Mouse (Mus musculus) kidney, embryonic 16.5 days (tissue): ENCODE measurements around the gene Rbbp4. TPM values are rescaled to one million over a fixed set of nuclear protein-coding genes. Genes with fewer than 3 reads are reported as not detected.
A peak's percentile ranks its signal among the peaks of the same experiment; 100 is the strongest.

Source experiments
- ATAC-seq: fragments of 200-750 bp; cut with Nextera tagmentation; 2 replicates; pipeline ENCODE4 v1.8.0; 2017; ENCODE audit warnings: moderate TSS enrichment; ENCODE audit not compliant: low FRiP score, low TSS enrichment
- H3K27ac ChIP-seq: fragments of 300-500 bp; sonication (generic); 2 replicates; pipeline ENCODE4 v1.5.1; 2014; ENCODE audit warnings: low read length
- H3K27me3 ChIP-seq: fragments of 300-500 bp; sonication (generic); 2 replicates; pipeline ENCODE4 v1.6.1; 2014; ENCODE audit warnings: low read length, control low read depth, mixed read lengths; ENCODE audit not compliant: insufficient read depth
- H3K36me3 ChIP-seq: fragments of 300-500 bp; sonication (generic); 2 replicates; pipeline ENCODE4 v1.6.1; 2014; ENCODE audit warnings: low read length, control low read depth, mixed read lengths; ENCODE audit not compliant: insufficient read depth
- H3K4me1 ChIP-seq: fragments of 300-500 bp; sonication (generic); 2 replicates; pipeline ENCODE4 v1.6.1; 2014; ENCODE audit warnings: low read length, control low read depth, mixed read lengths; ENCODE audit not compliant: insufficient read depth
- H3K4me2 ChIP-seq: fragments of 300-500 bp; sonication (generic); replicated peaks from 2 replicates; pipeline ENCODE4 v1.6.1; 2014; ENCODE audit warnings: low read depth, low read length
- H3K4me3 ChIP-seq: fragments of 300-500 bp; sonication (generic); 2 replicates; pipeline ENCODE4 v1.5.1; 2014; ENCODE audit warnings: mild to moderate bottlenecking, low read length
- H3K9ac ChIP-seq: fragments of 300-500 bp; sonication (generic); replicated peaks from 2 replicates; pipeline ENCODE4 v1.6.1; 2014; ENCODE audit warnings: low read length
- H3K9me3 ChIP-seq: fragments of 300-500 bp; sonication (generic); 2 replicates; pipeline ENCODE4 v1.6.1; 2016; ENCODE audit warnings: low read length, control low read depth
- WGBS: fragments of 180-500 bp; shearing (Covaris S2); extraction: QIAGEN DNeasy Blood & Tissue Kit; methylation state at CpG from one replicate; pipeline ENCODE4 v1.1.7; 2014; 5-methylcytosine and 5-hydroxymethylcytosine counted together
- polyA plus RNA-seq: library from polyadenylated mRNA; unstranded; fragments of >200 nt; fragmentation: Nextera tagmentation; extraction: Ambion mirVana; gene quantifications from 2 replicates; pipeline ENCODE4 v1.2.1, GENCODE M21; 2015

The Rbbp4 gene
- polyA plus RNA-seq, 1 experiment from 2014 or later = 383 TPM

DNA sequence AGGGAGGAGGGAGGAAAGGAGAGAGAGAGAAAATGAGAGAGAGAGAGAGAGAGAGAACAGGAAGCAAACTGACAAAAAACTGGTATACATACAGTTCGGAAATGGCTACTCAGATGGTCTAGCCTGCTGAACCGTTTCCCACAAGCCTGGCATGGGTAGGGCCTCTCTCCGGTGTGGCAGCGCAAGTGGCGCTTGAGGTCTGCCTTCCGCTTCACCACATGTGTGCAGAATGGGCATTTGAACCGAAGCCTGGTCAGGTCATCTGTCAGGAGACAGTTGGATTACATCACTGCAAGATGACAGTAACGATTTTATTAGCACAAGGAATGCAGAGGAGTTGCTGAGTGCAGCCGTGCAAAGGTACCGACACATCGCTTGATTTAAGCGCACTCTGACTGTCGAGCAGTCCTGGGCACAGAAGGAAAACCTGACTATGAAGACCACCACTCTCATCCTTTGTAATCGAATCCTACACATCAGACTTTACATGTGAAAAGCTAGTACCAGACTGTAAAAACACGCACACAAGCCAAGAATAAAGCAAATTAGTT lies 22.5 kb upstream of the Rbbp4 start:
- H3K36me3 ChIP-seq = peaks cover 34% of the 10 kb centered on the region
- no peak overlapping the region for H3K9ac ChIP-seq
- H3K4me2 ChIP-seq = no peak overlapping the region
- 50% methylated on average over 15 of the region's 15 CpGs for WGBS
- no peak overlapping the region for H3K4me3 ChIP-seq
- peak overlapping the region; percentile 39 for H3K27ac ChIP-seq
- peak; percentile 70; the same call in 1 of the 2 replicates for ATAC-seq
- H3K27me3 ChIP-seq = no peaks in the 10 kb centered on the region
- H3K4me1 ChIP-seq = no peaks in the 10 kb centered on the region
- H3K9me3 ChIP-seq = no peaks in the 10 kb centered on the region

DNA sequence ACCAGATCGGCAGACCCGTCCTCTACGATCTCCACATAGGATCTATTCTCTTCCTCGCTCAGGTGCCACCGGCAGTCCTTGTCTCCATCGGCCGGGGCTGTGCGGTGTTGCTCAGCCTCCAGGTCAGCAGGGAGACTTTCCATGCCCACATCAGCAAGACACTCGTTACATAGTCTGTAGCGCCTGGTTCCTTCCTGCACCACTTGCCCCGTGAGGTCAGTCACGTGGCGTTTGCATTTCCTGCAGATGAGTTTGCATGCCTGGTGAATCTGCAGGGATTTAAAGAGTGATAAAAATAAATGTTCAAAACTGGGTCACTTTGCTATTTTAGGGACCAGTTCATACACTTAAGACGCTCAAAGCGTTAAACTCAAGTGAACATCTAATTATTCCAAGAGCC lies 19.1 kb upstream of the Rbbp4 start:
- WGBS = 74% methylated on average over 15 of the region's 15 CpGs
- H3K9ac ChIP-seq = no peak overlapping the region
- ATAC-seq = no peak
- no peak overlapping the region for H3K4me2 ChIP-seq
- H3K27ac ChIP-seq = no peak overlapping the region
- no peak overlapping the region for H3K4me3 ChIP-seq
- H3K4me1 ChIP-seq = 0 out of 2 replicates have a peak, but pooled peaks cover 3% of the 10 kb centered on the region
- H3K36me3 ChIP-seq = peaks cover 22% of the 10 kb centered on the region; the same call in 1 of the 2 replicates
- no peaks in the 10 kb centered on the region for H3K27me3 ChIP-seq
- no peaks in the 10 kb centered on the region for H3K9me3 ChIP-seq

DNA sequence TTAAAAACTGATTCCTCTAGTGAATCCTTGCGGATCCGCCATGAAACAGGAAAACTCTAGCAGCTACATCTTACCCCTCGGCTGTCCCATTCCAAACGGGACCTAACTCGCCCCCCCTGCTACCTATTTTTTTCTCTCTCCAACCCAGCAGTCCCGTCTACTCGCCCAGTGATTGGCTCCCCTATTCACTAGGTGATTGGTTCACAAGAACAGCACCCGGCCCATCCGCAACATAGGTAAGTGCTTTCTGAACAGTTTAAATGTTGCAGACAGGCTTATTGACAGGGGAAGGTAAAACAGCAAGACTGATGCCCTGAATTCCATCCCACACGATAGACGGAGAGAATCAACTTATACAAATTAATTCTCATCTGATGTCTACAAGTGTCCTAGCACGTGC lies 18.0 kb upstream of the Rbbp4 start:
- Histone ChIP-seq H3K4me3 (no peak overlapping the region), H3K27ac (no peak overlapping the region), H3K36me3 (peaks cover 22% of the 10 kb centered on the region; the same call in 1 of the 2 replicates), H3K9ac (no peak overlapping the region), H3K4me2 (no peak overlapping the region), H3K27me3 (no peaks in the 10 kb centered on the region), H3K4me1 (0 out of 2 replicates have a peak, but pooled peaks cover 3% of the 10 kb centered on the region), H3K9me3 (no peaks in the 10 kb centered on the region)
- no peak for ATAC-seq
- 91% methylated on average over 12 of the region's 12 CpGs for WGBS

GRCm38 (mm10) chr4:129351111-129351510 lies 15.9 kb upstream of the Rbbp4 start:
- no peak overlapping the region for H3K9ac ChIP-seq
- H3K4me1 ChIP-seq = 0 out of 2 replicates have a peak, but pooled peaks cover 3% of the 10 kb centered on the region
- 73% methylated on average over 6 of the region's 6 CpGs for WGBS
- H3K27me3 ChIP-seq = no peaks in the 10 kb centered on the region
- no peak overlapping the region; the same call in 1 of the 2 replicates for H3K27ac ChIP-seq
- peaks cover 21% of the 10 kb centered on the region; the same call in 1 of the 2 replicates for H3K36me3 ChIP-seq
- H3K4me3 ChIP-seq = no peak overlapping the region
- H3K4me2 ChIP-seq = no peak overlapping the region
- H3K9me3 ChIP-seq = no peaks in the 10 kb centered on the region
- no peak for ATAC-seq

GRCm38 (mm10) chr4:129350644-129351043 lies 15.5 kb upstream of the Rbbp4 start:
- 5% methylated on average over 1 of the region's 1 CpGs for WGBS
- peak; percentile 88 for ATAC-seq

GRCm38 (mm10) chr4:129346481-129347154 lies 11.4 kb upstream of the Rbbp4 start:
- Histone ChIP-seq H3K4me3 (no peak overlapping the region), H3K27me3 (no peaks in the 10 kb centered on the region), H3K4me2 (no peak overlapping the region), H3K4me1 (0 out of 2 replicates have a peak, but pooled peaks cover 3% of the 10 kb centered on the region), H3K9ac (no peak overlapping the region), H3K36me3 (peaks cover 25% of the 10 kb centered on the region), H3K27ac (no peak overlapping the region), H3K9me3 (no peaks in the 10 kb centered on the region)
- WGBS = 58% methylated on average over 15 of the region's 15 CpGs
- no peak for ATAC-seq

More at GRCm38 (mm10) chr4:129350644-129351043, 15.5 kb upstream of the Rbbp4 start:
- Histone ChIP-seq H3K9me3 (no peaks in the 10 kb centered on the region), H3K36me3 (peaks cover 19% of the 10 kb centered on the region; the same call in 1 of the 2 replicates), H3K9ac (no peak overlapping the region), H3K4me1 (0 out of 2 replicates have a peak, but pooled peaks cover 3% of the 10 kb centered on the region), H3K27me3 (no peaks in the 10 kb centered on the region), H3K27ac (no peak overlapping the region), H3K4me3 (no peak overlapping the region), H3K4me2 (no peak overlapping the region)

- H3K27ac ChIP-seq = no peak overlapping the region
- no peaks in the 10 kb centered on the region for H3K4me1 ChIP-seq
- H3K9ac ChIP-seq = no peak overlapping the region
- H3K36me3 ChIP-seq = peaks cover 25% of the 10 kb centered on the region
- H3K4me2 ChIP-seq = no peak overlapping the region
- no peaks in the 10 kb centered on the region for H3K27me3 ChIP-seq
- ATAC-seq = no peak
- WGBS = 80% methylated on average over 2 of the region's 2 CpGs
- no peaks in the 10 kb centered on the region for H3K9me3 ChIP-seq
- H3K4me3 ChIP-seq = no peak overlapping the region
Measured at GRCm38 (mm10) chr4:129342705-129343104, 7.5 kb upstream of the Rbbp4 start.

DNA sequence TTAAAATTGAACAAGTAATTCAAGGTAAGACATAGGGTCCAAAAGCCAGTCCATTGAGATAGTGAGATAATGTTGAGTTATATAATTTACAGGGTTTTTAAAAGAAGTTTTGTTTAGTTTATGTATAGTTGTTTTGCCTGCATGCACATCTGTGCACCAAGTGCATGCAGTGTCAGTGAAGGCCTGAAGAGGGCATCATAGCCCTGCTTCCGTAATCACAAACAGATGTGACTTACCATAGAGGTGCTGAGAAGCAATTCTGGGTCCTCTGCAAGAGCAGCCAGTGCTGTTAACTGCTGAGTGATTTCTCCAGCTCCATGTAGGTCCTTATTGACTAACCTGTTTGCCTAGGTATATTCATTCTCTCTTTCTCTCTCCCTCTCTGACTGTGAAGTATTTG lies 6.7 kb upstream of the Rbbp4 start:
- Histone ChIP-seq H3K9me3 (no peaks in the 10 kb centered on the region), H3K9ac (no peak overlapping the region), H3K4me3 (no peak overlapping the region), H3K4me1 (0 out of 2 replicates have a peak, but pooled peaks cover under 1% of the 10 kb centered on the region), H3K27ac (no peak overlapping the region), H3K36me3 (peaks cover 24% of the 10 kb centered on the region), H3K4me2 (no peak overlapping the region), H3K27me3 (no peaks in the 10 kb centered on the region)
- ATAC-seq = no peak
- WGBS = 86% methylated on average over 1 of the region's 1 CpGs

- Histone ChIP-seq H3K9ac (no peak overlapping the region), H3K9me3 (no peaks in the 10 kb centered on the region), H3K27ac (no peak overlapping the region), H3K4me2 (no peak overlapping the region), H3K27me3 (no peaks in the 10 kb centered on the region), H3K36me3 (peaks cover 24% of the 10 kb centered on the region), H3K4me1 (0 out of 2 replicates have a peak, but pooled peaks cover 3% of the 10 kb centered on the region), H3K4me3 (no peak overlapping the region)
- WGBS = 94% methylated on average over 3 of the region's 3 CpGs
- no peak for ATAC-seq
Measured at GRCm38 (mm10) chr4:129339743-129340142, 4.6 kb upstream of the Rbbp4 start.

GRCm38 (mm10) chr4:129336291-129336690 lies 1.1 kb upstream of the Rbbp4 start:
- H3K27me3 ChIP-seq = no peaks in the 10 kb centered on the region
- ATAC-seq = no peak
- H3K4me1 ChIP-seq = peaks cover 23% of the 10 kb centered on the region
- peak overlapping the region; percentile 84 for H3K9ac ChIP-seq
- H3K9me3 ChIP-seq = no peaks in the 10 kb centered on the region
- 40% methylated on average over 14 of the region's 14 CpGs for WGBS
- peak overlapping the region; percentile 70 for H3K4me2 ChIP-seq
- peaks cover 9% of the 10 kb centered on the region; the same call in 1 of the 2 replicates for H3K36me3 ChIP-seq
- H3K27ac ChIP-seq = peak overlapping the region; percentile 99
- peak overlapping the region; percentile 93 for H3K4me3 ChIP-seq
